Mouse (Mus musculus): ENCODE data around the gene Klrb1f. TPM values are rescaled to one million over a fixed set of nuclear protein-coding genes. Genes with fewer than 3 reads are reported as not detected.

The Klrb1f gene
- polyA plus RNA-seq (2017; shearing (Covaris generic)) = not detected

GRCm38 (mm10) chr6:129045601-129046000 is at the start of gene Klrb1f:
Klrb1f (plus strand) TSS chr6:129045901.

GRCm38 (mm10) chr6:129100794-129101193 is 55.1 kb downstream of the Klrb1f start, which contains the start of gene Clec2e:
Clec2e (minus strand) TSS chr6:129100913.

Other genes starting within 250 kb of the Klrb1f start
- gene Gm44511, start 219.6 kb upstream of the Klrb1f start, polyA plus RNA-seq (2017; shearing (Covaris generic)) = not detected
- not detected for gene Klrb1b, start 219.6 kb upstream of the Klrb1f start, polyA plus RNA-seq (2017; shearing (Covaris generic))
- 63.9 TPM for gene Clec2i, start 158.3 kb upstream of the Klrb1f start, polyA plus RNA-seq (2017; shearing (Covaris generic))
- gene BC035044, start 154.8 kb upstream of the Klrb1f start, polyA plus RNA-seq (2017; shearing (Covaris generic)) = 1.6 TPM
- not detected for gene Clec2g, start 111.5 kb upstream of the Klrb1f start, polyA plus RNA-seq (2017; shearing (Covaris generic))
- gene Clec2e, start 55.0 kb downstream of the Klrb1f start, polyA plus RNA-seq (2017; shearing (Covaris generic)) = not detected
- 11.0 TPM for gene Clec2d, start 134.7 kb downstream of the Klrb1f start, polyA plus RNA-seq (2017; shearing (Covaris generic))
- gene Cd69, start 229.5 kb downstream of the Klrb1f start, polyA plus RNA-seq (2017; shearing (Covaris generic)) = 160 TPM

Data from naive thymus-derived CD4-positive, alpha-beta T cell, adult 5 months (primary cell).